Mouse (Mus musculus) spleen, postnatal 14 days (tissue): ENCODE results near the gene Myo10.

Experiments
- DNase-seq, 2 experiments: peaks; one replicate each; pipeline ENCODE4 v3.0.0; 2021 to 2022; ENCODE audit warnings: low spot score in 2 of 2

The Myo10 gene

DNA sequence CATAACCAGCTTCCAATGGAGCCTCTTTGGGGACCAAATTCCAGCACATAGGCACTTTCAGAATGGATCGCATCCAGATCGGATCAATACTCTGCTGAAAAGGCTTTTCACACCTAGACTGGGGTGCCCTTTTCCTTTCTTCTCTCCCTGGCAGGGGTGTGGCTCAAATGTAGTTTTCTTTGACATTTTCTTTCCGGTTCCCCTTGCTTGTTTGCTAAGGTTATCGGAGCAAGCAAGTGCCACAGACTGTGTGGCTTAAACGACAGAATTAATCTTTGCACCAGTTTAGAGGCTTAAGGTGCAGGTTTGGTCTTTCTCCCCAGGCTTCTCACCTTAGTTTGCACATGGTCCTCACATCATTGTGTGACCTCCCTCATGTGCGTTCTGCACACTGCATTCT lies 11.1 kb upstream of the Myo10 start:
- DNase-seq: no peak

DNA sequence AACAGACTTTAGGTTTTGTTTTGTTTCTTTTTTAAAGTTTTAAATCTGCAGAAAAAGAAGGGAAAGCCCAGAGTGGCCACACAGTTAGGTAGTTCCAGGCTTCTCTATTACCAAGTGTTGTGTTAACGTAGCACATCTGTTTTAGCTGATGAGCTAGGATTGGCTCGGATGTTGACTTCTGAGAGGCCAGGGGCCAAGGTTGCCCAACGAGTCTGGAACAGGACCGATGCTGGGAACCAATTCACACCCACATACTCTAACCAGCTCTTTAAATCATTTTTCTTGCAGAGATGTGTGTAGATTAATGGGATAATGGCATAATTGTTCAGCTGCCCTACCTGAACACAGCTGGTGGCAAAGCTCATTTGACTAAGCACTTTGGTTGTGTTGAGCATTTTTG lies 1.8 kb upstream of the Myo10 start:
- no peak for DNase-seq

GRCm38 (mm10) chr15:25621351-25622199 lies 750 bp upstream of the Myo10 start:
- DNase-seq: no peak

DNA sequence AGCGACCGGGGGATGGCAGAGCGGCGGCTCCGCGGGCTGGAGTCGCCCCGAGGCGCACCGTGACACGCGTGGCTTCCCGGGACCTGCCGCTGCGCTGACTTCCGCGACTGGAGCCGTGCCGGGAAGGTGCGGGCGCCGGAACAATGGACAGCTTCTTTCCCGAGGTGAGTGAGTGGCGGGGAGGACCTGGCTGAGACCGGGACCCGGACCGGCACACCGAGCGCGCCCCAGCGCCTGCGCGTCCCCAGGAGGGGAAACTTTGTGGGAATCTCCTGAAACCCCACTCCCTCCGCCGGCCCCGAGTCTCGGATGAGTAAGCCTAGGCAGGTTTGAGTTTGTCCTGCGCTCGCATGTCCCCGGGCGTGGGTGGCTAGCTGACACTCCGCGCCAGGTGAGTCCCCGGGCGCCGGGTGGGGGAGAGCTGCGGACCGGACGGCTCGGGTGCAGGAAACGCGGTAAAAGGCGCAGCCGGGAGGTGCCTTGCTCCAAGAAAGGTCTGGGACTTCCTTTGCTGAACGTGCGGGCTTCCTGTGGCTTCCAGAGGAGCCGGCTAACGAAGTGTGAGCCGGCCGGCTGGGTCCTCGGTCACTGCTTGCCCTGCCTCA lies 644 bp downstream of the Myo10 start:
- peak; percentile 14 to 28 for DNase-seq

GRCm38 (mm10) chr15:25623556-25624180 lies 1.3 kb downstream of the Myo10 start:
- no peak for DNase-seq

- peak; percentile 14 to 50 for DNase-seq
Measured at GRCm38 (mm10) chr15:25624263-25624662, 1.9 kb downstream of the Myo10 start.

DNA sequence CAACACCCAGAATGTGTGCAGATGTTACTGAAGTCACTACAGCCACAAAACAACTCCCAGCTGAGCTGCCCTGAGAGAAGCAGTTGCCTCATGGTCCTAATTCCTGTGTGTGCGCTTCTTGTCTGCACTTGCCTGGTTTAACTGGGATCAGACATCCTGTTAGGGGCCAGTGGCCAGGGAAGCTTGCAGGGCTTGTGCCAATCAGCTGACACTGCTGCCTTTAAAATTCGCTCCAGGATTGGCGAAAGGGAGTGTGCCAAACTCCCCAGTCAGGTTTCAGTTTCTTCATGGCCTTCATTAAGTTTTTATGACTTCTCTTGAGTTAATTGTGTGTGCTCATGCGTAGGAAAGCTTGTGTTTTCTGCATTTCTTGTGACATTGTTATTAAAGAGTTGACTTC lies 3.1 kb downstream of the Myo10 start:
- no peak for DNase-seq

- DNase-seq: no peak
Measured at GRCm38 (mm10) chr15:25627012-25627411, 4.7 kb downstream of the Myo10 start.

DNA sequence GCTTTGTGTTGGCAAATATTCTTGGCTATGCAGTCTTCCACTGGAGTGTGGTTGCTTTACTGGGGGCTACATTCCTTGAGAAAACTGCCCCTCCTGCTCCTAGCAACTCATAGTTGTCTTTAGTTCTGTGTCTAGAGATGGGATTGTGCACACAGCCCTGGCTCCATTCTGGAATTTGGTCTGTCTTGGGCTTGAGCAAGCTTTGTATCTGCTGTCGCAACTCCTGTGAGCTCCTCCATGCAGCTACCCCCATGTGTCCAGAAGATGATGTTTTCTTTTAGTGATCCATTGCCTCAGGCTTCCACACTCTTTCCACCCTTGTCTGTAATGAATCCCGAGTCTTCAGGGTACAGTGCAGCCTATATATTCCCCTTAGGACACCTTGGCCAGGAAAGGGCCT lies 5.9 kb downstream of the Myo10 start:
- no peak for DNase-seq

DNA sequence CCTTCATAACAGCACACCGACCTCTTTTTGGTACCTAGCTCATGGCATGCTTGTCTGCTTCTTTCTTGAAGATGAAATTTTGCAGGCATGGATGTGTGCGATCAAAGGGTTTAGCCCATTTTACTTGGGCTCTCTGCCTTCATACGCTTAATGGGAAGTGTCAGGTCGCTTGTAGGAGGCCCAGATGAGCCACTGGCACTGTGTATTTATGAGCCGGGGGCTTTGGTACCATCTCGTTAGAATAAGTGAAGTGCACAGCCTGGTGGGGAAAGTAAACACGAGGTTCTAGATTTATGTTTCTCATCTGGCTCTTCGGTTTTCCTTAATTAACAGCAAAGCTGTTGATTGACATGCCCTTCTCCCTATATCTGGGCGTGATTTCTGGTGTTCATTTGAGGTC lies 8.4 kb downstream of the Myo10 start:
- no peak for DNase-seq

DNA sequence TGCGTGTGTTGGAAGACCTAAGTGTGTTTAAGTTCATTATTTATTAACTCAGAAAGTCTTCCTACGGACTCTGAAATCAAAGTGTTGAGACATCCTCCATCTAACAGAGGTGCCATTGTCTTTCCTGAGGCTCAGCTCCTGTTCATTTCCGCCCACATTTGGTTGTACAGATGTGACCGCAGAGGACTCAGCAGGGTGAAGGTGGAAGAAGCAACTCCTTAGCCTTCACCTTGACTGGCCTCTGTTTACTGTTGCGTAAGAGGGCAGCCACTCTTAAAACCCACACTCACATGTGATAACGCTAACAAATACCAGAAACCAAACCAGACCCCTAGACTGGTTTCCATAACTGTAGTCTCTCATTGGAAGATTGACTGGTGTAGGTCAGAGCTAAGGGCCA lies 9.0 kb downstream of the Myo10 start:
- no peak for DNase-seq

- no peak for DNase-seq
Measured at GRCm38 (mm10) chr15:25632902-25633301, 10.6 kb downstream of the Myo10 start.

DNA sequence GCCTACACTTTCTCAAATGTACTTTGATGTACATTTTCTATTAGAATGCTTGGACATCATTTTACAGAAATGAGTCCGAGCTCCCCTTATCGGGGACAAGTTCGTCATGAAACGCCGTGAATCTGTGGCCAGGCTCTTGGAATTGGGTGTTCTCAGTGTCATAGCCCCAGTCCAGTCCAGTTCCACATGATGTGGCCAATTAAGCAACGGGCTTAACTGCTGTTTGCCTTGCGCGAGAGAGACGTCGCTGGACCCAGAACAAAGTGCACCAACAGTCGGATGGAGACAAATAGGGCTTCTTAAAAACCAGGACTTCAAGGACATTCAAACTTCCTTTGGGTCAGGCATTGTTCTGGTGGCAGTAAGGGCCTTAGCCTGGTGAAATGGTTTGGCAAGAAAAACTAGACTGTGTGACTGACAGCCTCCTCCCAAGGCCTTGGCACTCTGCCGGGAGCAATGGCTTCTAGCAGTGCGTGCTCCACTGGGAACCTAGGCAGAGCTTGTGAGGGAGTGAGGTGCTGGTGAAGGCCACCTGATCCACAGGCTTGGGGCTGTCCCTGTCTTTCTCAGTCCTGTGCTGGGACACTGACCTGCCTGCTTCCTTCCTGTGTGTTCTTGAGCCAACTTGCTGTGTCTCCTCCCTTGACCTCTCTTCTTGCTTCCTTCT lies 11.5 kb downstream of the Myo10 start:
- no peak for DNase-seq

DNA sequence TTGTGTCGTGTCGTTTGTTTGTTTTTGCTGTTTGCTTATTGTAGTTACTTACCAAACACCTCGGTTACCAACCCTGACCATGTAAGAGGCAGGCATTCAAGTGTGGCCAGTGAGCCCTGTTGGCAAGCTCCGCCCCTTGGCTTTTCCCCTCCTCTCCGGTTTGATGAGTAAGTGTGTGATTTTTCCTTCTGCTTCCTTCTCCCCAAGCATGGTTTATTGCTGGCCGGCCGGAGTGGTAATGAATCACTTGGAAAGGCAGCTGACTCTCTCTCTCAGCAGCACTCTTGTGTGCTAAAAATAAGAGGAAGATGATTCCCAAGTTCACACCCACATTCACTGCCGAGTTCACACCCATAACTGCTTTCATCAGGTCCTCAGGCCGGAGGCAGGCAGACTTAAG lies 15.4 kb downstream of the Myo10 start:
- no peak for DNase-seq

DNA sequence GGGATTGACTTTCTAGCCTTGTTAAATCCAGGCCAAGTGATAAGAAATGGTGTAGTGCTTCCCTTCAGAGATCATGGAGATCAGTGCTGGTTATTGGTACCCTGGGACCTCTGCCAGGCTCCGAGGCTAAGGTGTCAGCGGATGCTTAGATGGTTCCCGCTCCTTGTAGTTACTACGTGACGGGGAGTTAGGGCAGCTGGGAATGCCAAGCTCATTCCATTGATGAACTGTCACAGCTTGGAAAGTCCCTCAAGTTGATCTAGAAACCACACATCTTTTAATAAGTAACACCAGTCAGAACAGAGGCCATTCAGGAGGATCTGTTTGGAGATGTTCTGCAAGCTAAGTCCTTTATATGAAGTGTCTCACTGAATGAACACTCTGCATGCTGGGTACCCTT lies 16.9 kb downstream of the Myo10 start:
- no peak for DNase-seq

- no peak for DNase-seq
Measured at GRCm38 (mm10) chr15:25640840-25641752, 18.8 kb downstream of the Myo10 start.

GRCm38 (mm10) chr15:25642214-25643058 lies 20.1 kb downstream of the Myo10 start:
- no peak for DNase-seq

GRCm38 (mm10) chr15:25645862-25646261 lies 23.5 kb downstream of the Myo10 start:
- no peak for DNase-seq

- DNase-seq: no peak
Measured at GRCm38 (mm10) chr15:25648287-25648686, 26.0 kb downstream of the Myo10 start.

DNA sequence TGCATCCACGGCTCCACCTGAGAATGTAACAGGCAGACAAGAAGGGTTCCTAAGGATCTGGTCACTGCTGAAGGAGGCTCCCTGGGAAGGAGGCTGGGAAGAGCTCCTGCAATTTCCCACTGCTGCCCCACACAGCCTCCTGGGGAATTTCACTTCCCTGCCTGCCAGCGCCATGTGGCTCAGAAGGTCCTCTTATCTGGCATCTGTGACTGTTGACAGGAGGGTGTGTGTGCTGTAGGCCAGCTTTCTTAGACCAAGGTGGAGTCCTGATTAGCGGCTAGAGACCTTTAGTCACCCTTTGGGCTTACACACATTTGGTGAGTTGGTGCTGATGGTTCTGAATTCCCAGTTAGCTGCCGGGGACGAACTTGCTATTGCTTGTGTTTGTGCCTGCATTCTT lies 28.0 kb downstream of the Myo10 start:
- DNase-seq: no peak
